In genomic region chr3:62103101-62103500, GRCm38 (mm10) we compare ENCODE assay signal across 21 mouse cellular contexts.
A peak's percentile ranks its signal among the peaks of the same experiment; 100 is the strongest.
DNase-seq lines count a peak whose midpoint lies in the region; ATAC-seq and TF ChIP-seq lines count a peak whose summit lies in the region.
"Had no signal": no experiment of that assay in that cellular context is flagged by ENCODE, and none has a peak within 500 bp of the region (broad histone marks: within the 10 kb centered on the region; RNA-seq: fewer than 3 reads in every experiment).

No protein-coding gene starts in this region.

- no peak overlapping the region for H3K4me3 ChIP-seq in heart, embryonic 10.5 days
- no peak overlapping the region for H3K4me3 ChIP-seq in C2C12 (ENCODE audit: insufficient read depth, poor library complexity, severe bottlenecking)
- no peak overlapping the region for H3K4me3 ChIP-seq in kidney, adult 2 months (ENCODE audit: insufficient read depth, low read depth, low read length)
- H3K4me3 ChIP-seq in midbrain, embryonic 13.5 days (replicated peaks): no peak overlapping the region
- no peak overlapping the region for H3K4me3 ChIP-seq in liver, embryonic 12.5 days
- H3K4me3 ChIP-seq: embryonic facial prominence, embryonic 15.5 days; gastrocnemius, adult 2 months; hindbrain, embryonic 12.5 days; limb, embryonic 15.5 days; megakaryocyte, embryonic 14.5 days; stomach, embryonic 15.5 days had no signal

- H3K9ac ChIP-seq in midbrain, embryonic 13.5 days (replicated peaks): no peak overlapping the region
- no peak overlapping the region for H3K9ac ChIP-seq in liver, embryonic 12.5 days
- H3K9ac ChIP-seq: embryonic facial prominence, embryonic 15.5 days; hindbrain, embryonic 12.5 days; limb, embryonic 15.5 days; stomach, embryonic 15.5 days had no signal

- DNase-seq in heart, adult 11 months: peak; percentile 59
- DNase-seq in heart, embryonic 10.5 days (ENCODE audit: low spot score): no peak
- DNase-seq in kidney, adult 2 months: peak; percentile 58
- DNase-seq in kidney, postnatal 10 days: peak; percentile 64
- DNase-seq in adipocyte (ENCODE audit: low spot score): no peak
- DNase-seq: cerebellum, adult 11 months; cerebellum, postnatal 14 days; gastrocnemius, adult 2 months; thymus, adult 18-20 months; thymus, postnatal 4 days had no signal

- TF ChIP-seq POLR2A in kidney, adult 2 months (IDR thresholded peaks at IDR 0.05; ENCODE audit: low read depth, low read length): no peak

- H3K79me2 ChIP-seq in C2C12 (ENCODE audit: control insufficient read depth, insufficient read depth): no peaks in the 10 kb centered on the region

- no peak overlapping the region for H3K4me2 ChIP-seq in midbrain, embryonic 13.5 days (replicated peaks)
- H3K4me2 ChIP-seq in liver, embryonic 12.5 days: no peak overlapping the region
- H3K4me2 ChIP-seq: embryonic facial prominence, embryonic 15.5 days; hindbrain, embryonic 12.5 days; limb, embryonic 15.5 days; stomach, embryonic 15.5 days had no signal

- no peak overlapping the region for H3K27ac ChIP-seq in heart, embryonic 10.5 days
- H3K27ac ChIP-seq in kidney, adult 2 months (ENCODE audit: insufficient read depth, low read depth, low read length): no peak overlapping the region
- H3K27ac ChIP-seq in midbrain, embryonic 13.5 days: no peak overlapping the region
- H3K27ac ChIP-seq in liver, embryonic 12.5 days: no peak overlapping the region
- H3K27ac ChIP-seq: embryonic facial prominence, embryonic 15.5 days; gastrocnemius, adult 2 months; hindbrain, embryonic 12.5 days; limb, embryonic 15.5 days; stomach, embryonic 15.5 days had no signal

- no peaks in the 10 kb centered on the region for H3K4me1 ChIP-seq in heart, embryonic 10.5 days
- H3K4me1 ChIP-seq in kidney, adult 2 months (ENCODE audit: control insufficient read depth, insufficient read depth, low read length): no peaks in the 10 kb centered on the region
- no peaks in the 10 kb centered on the region for H3K4me1 ChIP-seq in midbrain, embryonic 13.5 days (replicated peaks)
- no peaks in the 10 kb centered on the region for H3K4me1 ChIP-seq in liver, embryonic 12.5 days
- H3K4me1 ChIP-seq: embryonic facial prominence, embryonic 15.5 days; hindbrain, embryonic 12.5 days; limb, embryonic 15.5 days; megakaryocyte, embryonic 14.5 days; stomach, embryonic 15.5 days had no signal

- WGBS in heart, embryonic 10.5 days: 52% methylated on average over 5 of the region's 5 CpGs
- WGBS in kidney, adult 2 months: 25% methylated on average over 5 of the region's 5 CpGs
- WGBS in midbrain, embryonic 13.5 days: 67% methylated on average over 5 of the region's 5 CpGs
- 47% methylated on average over 5 of the region's 5 CpGs for WGBS in liver, embryonic 12.5 days (ENCODE audit: insufficient replicate concordance)

- no peak for ATAC-seq in midbrain, embryonic 13.5 days
- no peak for ATAC-seq in liver, embryonic 12.5 days
- ATAC-seq: activated CD4-positive, CD25-positive, alpha-beta regulatory T cell, adult 4 months; CD4-positive, CD25-positive, alpha-beta regulatory T cell, adult 4 months; midbrain, embryonic 16.5 days had no signal

- no peak overlapping the region for H3ac ChIP-seq in C2C12 (ENCODE audit: control insufficient read depth, insufficient read length, low read depth)

- H3K36me3 ChIP-seq in heart, embryonic 10.5 days: no peaks in the 10 kb centered on the region
- H3K36me3 ChIP-seq in C2C12 (ENCODE audit: control insufficient read depth, insufficient read depth): no peaks in the 10 kb centered on the region
- no peaks in the 10 kb centered on the region for H3K36me3 ChIP-seq in kidney, adult 2 months (ENCODE audit: control insufficient read depth, insufficient read depth, low read length)
- no peaks in the 10 kb centered on the region for H3K36me3 ChIP-seq in midbrain, embryonic 13.5 days
- no peaks in the 10 kb centered on the region for H3K36me3 ChIP-seq in liver, embryonic 12.5 days
- H3K36me3 ChIP-seq: embryonic facial prominence, embryonic 15.5 days; hindbrain, embryonic 12.5 days; limb, embryonic 15.5 days; stomach, embryonic 15.5 days had no signal

- no peaks in the 10 kb centered on the region for H3K79me3 ChIP-seq in C2C12 (ENCODE audit: low read depth)

- H3K9me3 ChIP-seq in heart, embryonic 10.5 days: no peaks in the 10 kb centered on the region
- no peaks in the 10 kb centered on the region for H3K9me3 ChIP-seq in midbrain, embryonic 13.5 days
- no peaks in the 10 kb centered on the region for H3K9me3 ChIP-seq in liver, embryonic 12.5 days (replicated peaks)
- H3K9me3 ChIP-seq: embryonic facial prominence, embryonic 15.5 days; hindbrain, embryonic 12.5 days; limb, embryonic 15.5 days; megakaryocyte, embryonic 14.5 days; stomach, embryonic 15.5 days had no signal

- no peaks in the 10 kb centered on the region for H3K27me3 ChIP-seq in heart, embryonic 10.5 days (ENCODE audit: insufficient read depth, poor library complexity, severe bottlenecking)
- H3K27me3 ChIP-seq in C2C12 (ENCODE audit: control insufficient read depth, insufficient read depth, insufficient read length): no peaks in the 10 kb centered on the region
- no peaks in the 10 kb centered on the region for H3K27me3 ChIP-seq in kidney, adult 2 months (replicated peaks; ENCODE audit: control insufficient read depth, insufficient read depth, low read length)
- no peaks in the 10 kb centered on the region for H3K27me3 ChIP-seq in midbrain, embryonic 13.5 days
- no peaks in the 10 kb centered on the region for H3K27me3 ChIP-seq in liver, embryonic 12.5 days (replicated peaks)
- H3K27me3 ChIP-seq: embryonic facial prominence, embryonic 15.5 days; hindbrain, embryonic 12.5 days; limb, embryonic 15.5 days; megakaryocyte, embryonic 14.5 days; stomach, embryonic 15.5 days had no signal

- no peak for TF ChIP-seq CTCF in C2C12 (IDR thresholded peaks at IDR 0.05; ENCODE audit: control insufficient read depth, insufficient read depth, insufficient read length)
- no peak for TF ChIP-seq CTCF in kidney, adult 2 months (conservative IDR thresholded peaks at IDR 0.05; ENCODE audit: insufficient read depth, insufficient read length, low read depth, low read length)

TF ChIP-seq in C2C12, 6 proteins besides CTCF, POLR2A, EP300 and RAD21:
- TF ChIP-seq MYOD1 (IDR thresholded peaks at IDR 0.05; ENCODE audit: control insufficient read depth, insufficient read length, low read depth) (peak; percentile 31), MYOG (IDR thresholded peaks at IDR 0.05; ENCODE audit: control insufficient read depth, extremely low read depth, insufficient read length) (no peak)

Comparison
In these comparisons a context has a peak if more than half of its experiments do, and no peak if none do; other contexts are left out.
1. DNase-seq: peak in heart, adult 11 months (single experiment), kidney, adult 2 months (single experiment) and kidney, postnatal 10 days (single experiment); none in heart, embryonic 10.5 days (single experiment) and adipocyte (single experiment).